Mouse (Mus musculus) intestine, embryonic 14.5 days (tissue): ENCODE measurements around the gene Tapbpl. TPM values are rescaled to one million over a fixed set of nuclear protein-coding genes. Genes with fewer than 3 reads are reported as not detected.

Experiments used
- ATAC-seq: fragments of 200-750 bp; cut with Nextera tagmentation; replicated peaks from 2 replicates; pipeline ENCODE4 v1.8.0; 2017; ENCODE audit warnings: low read depth, moderate number of reproducible peaks, moderate TSS enrichment, moderate library complexity; ENCODE audit not compliant: low FRiP score, low TSS enrichment
- DNase-seq: peaks from one replicate; pipeline ENCODE4 v3.0.0-alpha.2; 2018; ENCODE audit warnings: low spot score
- H3K27ac ChIP-seq: fragments of 300-500 bp; sonication (generic); 2 replicates; pipeline ENCODE4 v1.5.1; 2014; ENCODE audit warnings: low read depth, mild to moderate bottlenecking, control low read depth
- H3K27me3 ChIP-seq: fragments of 300-500 bp; sonication (generic); replicated peaks from 2 replicates; pipeline ENCODE4 v1.6.1; 2014; ENCODE audit warnings: low read length, control low read depth; ENCODE audit not compliant: control insufficient read depth, insufficient read depth
- H3K36me3 ChIP-seq: fragments of 300-500 bp; sonication (generic); 2 replicates; pipeline ENCODE4 v1.6.1; 2014; ENCODE audit warnings: low read length, control low read depth; ENCODE audit not compliant: control insufficient read depth, insufficient read depth
- H3K4me1 ChIP-seq: fragments of 300-500 bp; sonication (generic); replicated peaks from 2 replicates; pipeline ENCODE4 v1.6.1; 2014; ENCODE audit warnings: low read length, control low read depth, mixed read lengths; ENCODE audit not compliant: control insufficient read depth, insufficient read depth
- H3K4me2 ChIP-seq: fragments of 300-500 bp; sonication (generic); 2 replicates; pipeline ENCODE4 v1.6.1; 2014; ENCODE audit warnings: low read length
- H3K4me3 ChIP-seq: fragments of 300-500 bp; sonication (generic); 2 replicates; pipeline ENCODE4 v1.5.1; 2014; ENCODE audit warnings: low read depth, low read length, control low read depth, mixed read lengths
- H3K9ac ChIP-seq: fragments of 300-500 bp; sonication (generic); 2 replicates; pipeline ENCODE4 v1.6.1; 2014; ENCODE audit warnings: mild to moderate bottlenecking, low read length
- H3K9me3 ChIP-seq: fragments of 300-500 bp; sonication (generic); 2 replicates; pipeline ENCODE4 v1.6.1; 2016; ENCODE audit warnings: low read length, control low read depth; ENCODE audit not compliant: control insufficient read depth
- WGBS: fragments of 180-500 bp; shearing (Covaris S2); extraction: QIAGEN DNeasy Blood & Tissue Kit; methylation state at CpG from one replicate; pipeline ENCODE4 v1.1.7; 2014; 5-methylcytosine and 5-hydroxymethylcytosine counted together
- polyA plus RNA-seq: library from polyadenylated mRNA; unstranded; fragments of >200 nt; fragmentation: Nextera tagmentation; extraction: Ambion mirVana; gene quantifications from 2 replicates; pipeline ENCODE4 v1.2.1, GENCODE M21; 2014

The Tapbpl gene
- polyA plus RNA-seq, 1 experiment from 2014 or later = 5.7 TPM

DNA sequence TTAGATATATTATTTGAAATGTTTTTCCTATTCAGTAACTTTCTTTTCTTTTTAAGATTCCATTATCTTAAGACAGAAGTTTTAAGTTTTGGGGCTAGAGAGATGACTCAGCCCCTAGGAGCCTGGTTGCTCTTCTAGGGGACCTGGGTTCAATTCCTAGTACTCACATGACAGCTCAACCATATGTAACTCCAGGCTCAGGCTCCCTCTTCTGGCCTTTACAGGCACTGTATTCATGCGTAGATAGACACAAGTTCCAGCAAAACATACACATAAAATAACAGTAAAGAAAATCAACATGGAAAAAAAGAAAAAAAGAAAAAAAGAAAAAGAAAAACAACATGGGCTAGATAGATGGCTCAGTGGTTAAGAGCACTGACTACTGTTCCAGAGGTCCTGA lies 21.2 kb downstream of the Tapbpl start:
- H3K27ac ChIP-seq = no peak overlapping the region
- no peak for ATAC-seq

DNA sequence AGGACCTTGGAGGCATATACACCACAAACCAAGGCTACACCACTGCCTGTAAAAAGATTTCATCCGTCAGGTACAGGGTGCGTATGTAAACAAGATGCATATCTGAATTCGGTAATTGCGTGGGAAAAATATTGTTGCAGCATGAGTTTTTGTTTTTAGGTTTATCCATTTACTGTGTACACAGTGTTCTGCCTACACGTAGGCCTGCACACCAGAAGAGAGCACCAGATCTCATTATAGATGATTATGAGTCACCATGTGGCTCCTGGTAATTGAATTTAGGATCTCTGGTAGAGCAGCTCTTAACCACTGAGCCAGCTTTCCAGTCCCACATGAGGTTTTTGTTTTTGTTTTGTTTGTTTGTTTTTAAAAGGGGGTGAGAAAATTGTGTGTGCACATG lies 34.5 kb downstream of the Tapbpl start:
- Histone ChIP-seq H3K9me3 (no peaks in the 10 kb centered on the region), H3K27me3 (no peaks in the 10 kb centered on the region), H3K27ac (no peak overlapping the region), H3K9ac (no peak overlapping the region), H3K4me3 (no peak overlapping the region), H3K4me2 (no peak overlapping the region), H3K36me3 (peaks cover 20% of the 10 kb centered on the region), H3K4me1 (peaks cover 8% of the 10 kb centered on the region; the same call in 1 of the 2 replicates)
- ATAC-seq (peak; percentile 65), DNase-seq (no peak)
- WGBS = 80% methylated on average over 5 of the region's 5 CpGs

More for the DNA sequence above, 21.2 kb downstream of the Tapbpl start:
- H3K4me3 ChIP-seq = no peak overlapping the region
- H3K9ac ChIP-seq = no peak overlapping the region
- 87% methylated on average over 1 of the region's 1 CpGs for WGBS
- peaks cover 12% of the 10 kb centered on the region for H3K27me3 ChIP-seq
- DNase-seq = no peak
- H3K4me1 ChIP-seq = no peaks in the 10 kb centered on the region
- no peaks in the 10 kb centered on the region for H3K9me3 ChIP-seq
- H3K4me2 ChIP-seq = no peak overlapping the region
- H3K36me3 ChIP-seq = no peaks in the 10 kb centered on the region

DNA sequence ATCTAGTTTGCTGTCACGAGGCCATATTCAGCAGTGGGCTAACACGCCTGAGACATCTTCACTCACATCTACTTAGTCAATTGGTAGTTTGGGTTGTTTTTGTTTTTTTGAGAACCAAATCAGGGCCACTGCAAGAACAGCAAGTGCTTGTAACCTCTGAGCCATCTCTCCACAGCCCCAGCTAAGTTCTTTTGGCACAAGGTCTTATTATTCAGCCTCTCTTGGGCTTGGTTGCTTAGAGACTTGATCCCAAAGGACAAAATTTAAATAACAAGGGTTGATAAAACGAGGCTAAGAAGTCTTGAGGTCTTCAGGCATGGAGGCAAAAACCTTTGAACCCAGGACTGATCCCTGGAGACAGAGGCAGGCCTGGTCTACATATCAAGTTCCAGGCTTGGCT lies 35.4 kb downstream of the Tapbpl start:
- ATAC-seq = no peak
- Histone ChIP-seq H3K9ac (no peak overlapping the region), H3K27ac (no peak overlapping the region), H3K4me1 (peaks cover 8% of the 10 kb centered on the region; the same call in 1 of the 2 replicates), H3K4me2 (no peak overlapping the region), H3K27me3 (no peaks in the 10 kb centered on the region), H3K4me3 (no peak overlapping the region), H3K36me3 (peaks cover 20% of the 10 kb centered on the region), H3K9me3 (no peaks in the 10 kb centered on the region)
- DNase-seq = no peak
- 71% methylated on average over 3 of the region's 3 CpGs for WGBS

DNA sequence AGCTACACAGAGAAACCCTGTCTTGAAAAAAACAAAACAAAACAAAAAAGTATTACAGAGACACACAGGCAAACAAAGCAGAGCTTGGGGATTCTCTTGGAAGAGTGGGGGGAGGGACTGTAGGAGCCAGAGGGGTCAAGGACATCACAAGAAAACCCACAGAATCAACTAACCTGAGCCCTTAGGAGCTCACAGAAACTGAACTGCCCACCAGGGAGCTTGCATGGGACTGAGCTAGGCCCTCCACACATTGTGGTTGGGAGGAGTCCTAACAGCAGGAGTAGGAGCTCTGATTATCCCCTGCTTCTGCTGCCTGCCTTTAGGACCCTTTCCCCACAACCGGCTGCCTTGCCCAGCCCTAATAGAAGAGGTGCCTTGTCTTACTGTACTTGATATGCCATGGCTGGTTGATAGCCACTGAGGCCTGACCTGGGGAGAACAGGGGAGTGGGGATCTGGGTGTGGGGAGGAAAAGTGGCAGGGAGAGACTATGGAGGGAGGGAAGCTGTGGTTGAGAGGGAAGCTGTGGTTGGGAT lies 36.1 kb downstream of the Tapbpl start:
- Histone ChIP-seq H3K27ac (no peak overlapping the region), H3K9ac (no peak overlapping the region), H3K4me1 (peaks cover 8% of the 10 kb centered on the region; the same call in 1 of the 2 replicates), H3K36me3 (peaks cover 20% of the 10 kb centered on the region), H3K4me2 (no peak overlapping the region), H3K9me3 (no peaks in the 10 kb centered on the region), H3K27me3 (no peaks in the 10 kb centered on the region), H3K4me3 (no peak overlapping the region)
- WGBS = 27% methylated on average over 1 of the region's 1 CpGs
- DNase-seq (no peak), ATAC-seq (no peak)

DNA sequence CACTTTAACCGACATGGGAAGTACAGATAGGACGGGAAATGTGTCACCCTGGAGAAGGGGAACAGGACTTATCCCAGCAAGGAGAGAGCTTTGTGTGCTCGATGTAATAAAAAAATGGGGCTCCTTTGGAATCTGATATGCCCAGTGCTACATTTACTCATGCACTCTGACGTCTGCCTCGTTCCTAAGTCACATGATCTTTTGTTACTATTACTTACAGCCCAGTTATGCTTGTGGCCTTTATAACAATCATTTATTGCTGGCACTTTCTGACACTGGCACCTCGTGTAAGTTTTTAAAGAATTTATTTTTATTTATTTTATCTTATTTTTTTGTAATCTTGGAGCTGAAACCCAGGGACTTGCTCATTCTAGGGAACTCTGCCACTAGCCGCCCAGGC lies 38.3 kb downstream of the Tapbpl start:
- Histone ChIP-seq H3K27ac (no peak overlapping the region), H3K4me3 (no peak overlapping the region), H3K9ac (no peak overlapping the region), H3K4me2 (peak overlapping the region; percentile 13; the same call in 1 of the 2 replicates), H3K9me3 (no peaks in the 10 kb centered on the region), H3K4me1 (peaks cover 8% of the 10 kb centered on the region; the same call in 1 of the 2 replicates), H3K27me3 (no peaks in the 10 kb centered on the region), H3K36me3 (peaks cover 34% of the 10 kb centered on the region)
- WGBS = 77% methylated on average over 6 of the region's 7 CpGs
- DNase-seq (no peak), ATAC-seq (no peak)

DNA sequence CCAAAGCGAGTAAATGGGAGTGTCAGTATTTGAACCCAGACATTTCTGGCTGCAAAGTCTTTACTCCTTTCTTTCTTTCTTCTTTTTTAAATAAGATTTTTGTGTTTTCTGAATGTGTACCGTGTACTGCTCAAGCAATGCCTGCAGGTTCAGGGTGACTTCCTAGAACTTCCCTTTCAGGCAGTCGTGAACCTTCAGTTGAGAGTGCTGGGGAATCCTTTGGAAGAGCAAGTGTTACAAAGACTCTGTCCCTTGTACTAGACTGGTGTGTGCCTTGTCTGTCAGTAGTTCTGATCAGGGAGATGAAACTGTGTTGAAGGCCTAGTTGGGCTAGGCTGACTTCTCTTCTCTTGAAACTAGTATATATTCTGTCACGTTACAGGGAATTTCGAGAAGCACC lies 38.8 kb downstream of the Tapbpl start:
- 36% methylated on average over 5 of the region's 5 CpGs for WGBS
- no peak for ATAC-seq

DNA sequence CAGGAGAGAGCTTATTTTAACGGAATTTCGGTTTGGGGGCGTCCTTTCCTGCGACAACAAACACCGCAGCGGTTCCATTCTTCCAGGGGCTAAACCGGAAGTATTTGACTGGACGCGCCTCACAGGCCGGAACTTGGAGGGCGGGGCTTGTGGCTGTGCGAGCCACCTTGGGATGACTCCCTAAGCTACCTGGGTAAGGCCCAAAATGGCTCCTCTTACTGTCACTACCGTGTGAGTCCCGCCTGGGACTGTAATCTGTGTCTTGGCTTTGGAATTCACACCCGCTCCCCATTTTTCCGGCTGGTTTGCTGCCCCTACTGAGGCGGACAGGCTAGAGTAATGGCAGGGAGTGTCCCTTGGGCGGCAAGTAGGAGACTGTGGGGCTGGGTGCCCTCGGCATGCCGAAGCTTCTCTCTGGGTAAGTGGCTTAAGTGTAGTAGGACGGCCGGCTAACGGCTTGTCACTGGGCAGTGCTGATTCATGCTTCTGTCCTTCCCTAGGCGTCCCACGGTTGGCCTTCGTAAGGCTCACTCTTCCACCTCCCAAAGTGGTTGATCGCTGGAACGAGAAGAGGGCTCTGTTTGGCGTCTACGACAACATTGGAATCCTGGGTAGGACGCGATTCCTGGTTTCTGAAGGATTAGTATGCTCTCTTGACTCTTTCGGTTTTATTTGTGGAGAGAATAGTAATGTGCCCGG lies 39.5 kb downstream of the Tapbpl start:
- WGBS = under 1% methylated on average over 34 of the region's 34 CpGs
- Histone ChIP-seq H3K9ac (peak overlapping the region; percentile 77), H3K36me3 (peaks cover 46% of the 10 kb centered on the region), H3K27me3 (no peaks in the 10 kb centered on the region), H3K4me1 (peaks cover 8% of the 10 kb centered on the region; the same call in 1 of the 2 replicates), H3K4me2 (peak overlapping the region; percentile 95), H3K27ac (peak overlapping the region; percentile 100), H3K9me3 (no peaks in the 10 kb centered on the region), H3K4me3 (peak overlapping the region; percentile 73)
- ATAC-seq = peak; percentile 96
- DNase-seq = peak; percentile 94

More for the DNA sequence above, 38.8 kb downstream of the Tapbpl start:
- Histone ChIP-seq H3K27me3 (no peaks in the 10 kb centered on the region), H3K9me3 (no peaks in the 10 kb centered on the region), H3K9ac (peak overlapping the region; percentile 77), H3K36me3 (peaks cover 39% of the 10 kb centered on the region), H3K4me3 (peak overlapping the region; percentile 73), H3K4me1 (peaks cover 8% of the 10 kb centered on the region; the same call in 1 of the 2 replicates), H3K4me2 (peak overlapping the region; percentile 95), H3K27ac (peak overlapping the region; percentile 100)
- no peak for DNase-seq

DNA sequence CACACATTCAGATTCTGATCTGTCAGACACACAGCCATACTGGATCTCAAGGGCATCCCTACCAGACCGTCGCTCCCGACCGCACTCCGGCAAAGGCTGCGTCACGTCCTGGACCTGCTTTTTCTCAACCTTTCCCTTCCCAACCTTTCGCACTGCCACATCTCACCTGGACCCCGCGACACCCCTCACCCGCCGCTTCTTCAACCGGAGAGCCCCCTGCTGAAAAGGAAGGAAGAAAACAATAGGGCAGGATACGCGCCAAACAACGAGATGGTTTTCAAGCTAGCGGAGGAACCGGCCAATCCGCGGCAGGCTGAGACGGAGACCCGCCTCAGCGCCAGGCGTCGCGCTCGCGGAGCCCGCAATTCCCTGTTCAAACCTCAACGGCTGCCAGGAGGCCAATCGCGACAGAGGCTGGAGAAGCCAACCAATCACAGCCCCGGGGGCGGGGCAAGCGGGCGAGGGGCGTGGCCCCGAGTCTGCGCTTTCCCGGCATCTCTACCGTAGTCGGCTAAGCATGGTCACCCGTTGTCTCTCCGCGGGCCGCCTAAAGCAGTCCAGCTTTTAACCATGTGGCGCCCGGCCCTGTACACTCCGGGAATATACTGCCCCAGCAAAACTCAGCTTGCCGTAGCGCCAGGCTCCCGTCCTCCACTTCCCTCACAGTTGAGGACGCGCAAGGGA lies 40.2 kb downstream of the Tapbpl start, which contains the start of the genes Ncapd2 and Mrpl51:
Ncapd2 (minus strand) TSS at position 370 of the 684 bp plus-strand sequence.
Mrpl51 (plus strand) TSS at position 470 of the 684 bp plus-strand sequence.
- 1% methylated on average over 54 of the region's 54 CpGs for WGBS
- DNase-seq = peak; percentile 99
- Histone ChIP-seq H3K36me3 (peaks cover 53% of the 10 kb centered on the region), H3K4me2 (peak within 1 kb of the TSS; percentile 95), H3K27me3 (no peaks in the 10 kb centered on the region), H3K9me3 (no peaks in the 10 kb centered on the region), H3K4me1 (peaks cover 8% of the 10 kb centered on the region; the same call in 1 of the 2 replicates), H3K27ac (peak within 1 kb of the TSS; percentile 100), H3K9ac (peak within 1 kb of the TSS; percentile 77), H3K4me3 (peak within 1 kb of the TSS; percentile 73)
- ATAC-seq = peak; percentile 98
